Mouse (Mus musculus) liver, embryonic 16.5 days (tissue): ENCODE measurements around the gene Anp32a. TPM values are rescaled to one million over a fixed set of nuclear protein-coding genes. Genes with fewer than 3 reads are reported as not detected.
A peak's percentile ranks its signal among the peaks of the same experiment; 100 is the strongest.

Source experiments
- ATAC-seq: fragments of 200-750 bp; cut with Nextera tagmentation; 2 replicates; pipeline ENCODE4 v1.8.0; 2017; ENCODE audit warnings: low read depth, mild to moderate bottlenecking, moderate number of reproducible peaks, moderate library complexity
- H3K27ac ChIP-seq: fragments of 300-500 bp; sonication (generic); 2 replicates; pipeline ENCODE4 v1.5.1; 2014; ENCODE audit warnings: mild to moderate bottlenecking, low read length
- H3K27me3 ChIP-seq: fragments of 300-500 bp; sonication (generic); 2 replicates; pipeline ENCODE4 v1.6.1; 2014; ENCODE audit warnings: low read depth, low read length, mixed read lengths; ENCODE audit not compliant: control insufficient read depth, insufficient read depth
- H3K36me3 ChIP-seq: fragments of 300-500 bp; sonication (generic); 2 replicates; pipeline ENCODE4 v1.6.1; 2014; ENCODE audit warnings: mild to moderate bottlenecking; ENCODE audit not compliant: control insufficient read depth, insufficient read depth
- H3K4me1 ChIP-seq: fragments of 300-500 bp; sonication (generic); 2 replicates; pipeline ENCODE4 v1.6.1; 2014; ENCODE audit warnings: low read depth, low read length, mixed read lengths; ENCODE audit not compliant: control insufficient read depth
- H3K4me2 ChIP-seq: fragments of 300-500 bp; sonication (generic); 2 replicates; pipeline ENCODE4 v1.6.1; 2014; ENCODE audit warnings: low read depth, low read length, mixed read lengths
- H3K4me3 ChIP-seq: fragments of 300-500 bp; sonication (generic); 2 replicates; pipeline ENCODE4 v1.5.1; 2014; ENCODE audit warnings: low read depth, mild to moderate bottlenecking, low read length
- H3K9ac ChIP-seq: fragments of 300-500 bp; sonication (generic); 2 replicates; pipeline ENCODE4 v1.6.1; 2014; ENCODE audit warnings: low read depth, low read length
- H3K9me3 ChIP-seq: fragments of 300-500 bp; sonication (generic); replicated peaks from 2 replicates; pipeline ENCODE4 v1.6.1; 2016; ENCODE audit warnings: low read length; ENCODE audit not compliant: control insufficient read depth
- WGBS: fragments of 180-500 bp; shearing (Covaris S2); extraction: QIAGEN DNeasy Blood & Tissue Kit; methylation state at CpG from one replicate; pipeline ENCODE4 v1.1.7; 2014; ENCODE audit not compliant: insufficient replicate concordance; 5-methylcytosine and 5-hydroxymethylcytosine counted together
- polyA plus RNA-seq: library from polyadenylated mRNA; unstranded; fragments of >200 nt; fragmentation: Nextera tagmentation; extraction: Ambion mirVana; gene quantifications from 2 replicates; pipeline ENCODE4 v1.2.1, GENCODE M21; 2015

The Anp32a gene
- polyA plus RNA-seq, 1 experiment from 2014 or later: 54.2 TPM

- no peak overlapping the region for H3K9ac ChIP-seq
- no peak for ATAC-seq
- peaks cover 8% of the 10 kb centered on the region for H3K36me3 ChIP-seq
- peaks cover 20% of the 10 kb centered on the region for H3K4me1 ChIP-seq
- H3K4me3 ChIP-seq: no peak overlapping the region
- H3K9me3 ChIP-seq: no peaks in the 10 kb centered on the region
- WGBS: 78% methylated on average over 10 of the region's 10 CpGs
- H3K4me2 ChIP-seq: no peak overlapping the region
- H3K27me3 ChIP-seq: no peaks in the 10 kb centered on the region
- H3K27ac ChIP-seq: no peak overlapping the region
Observed at GRCm38 (mm10) chr9:62382519-62383084, 41.5 kb downstream of the Anp32a start.

- WGBS: 19% methylated on average over 6 of the region's 6 CpGs
- Histone ChIP-seq H3K9me3 (no peaks in the 10 kb centered on the region), H3K4me3 (no peak overlapping the region), H3K36me3 (no peaks in the 10 kb centered on the region), H3K4me1 (peaks cover 17% of the 10 kb centered on the region), H3K9ac (no peak overlapping the region), H3K4me2 (no peak overlapping the region), H3K27me3 (no peaks in the 10 kb centered on the region), H3K27ac (no peak overlapping the region)
- peak; percentile 77 for ATAC-seq
Observed at GRCm38 (mm10) chr9:62385062-62385461, 44.0 kb downstream of the Anp32a start.

- no peak overlapping the region for H3K4me2 ChIP-seq
- no peaks in the 10 kb centered on the region for H3K9me3 ChIP-seq
- ATAC-seq: no peak
- H3K27ac ChIP-seq: no peak overlapping the region
- no peak overlapping the region for H3K9ac ChIP-seq
- H3K36me3 ChIP-seq: no peaks in the 10 kb centered on the region
- H3K27me3 ChIP-seq: no peaks in the 10 kb centered on the region
- H3K4me3 ChIP-seq: no peak overlapping the region
- WGBS: 67% methylated on average over 4 of the region's 4 CpGs
- peaks cover 13% of the 10 kb centered on the region for H3K4me1 ChIP-seq
Observed at GRCm38 (mm10) chr9:62385727-62386518, 44.8 kb downstream of the Anp32a start.

GRCm38 (mm10) chr9:62389735-62390134 lies 48.6 kb downstream of the Anp32a start:
- WGBS: 45% methylated on average over 9 of the region's 9 CpGs
- Histone ChIP-seq H3K4me3 (no peak overlapping the region), H3K4me1 (peaks cover 9% of the 10 kb centered on the region), H3K27me3 (no peaks in the 10 kb centered on the region), H3K27ac (no peak overlapping the region), H3K9me3 (no peaks in the 10 kb centered on the region), H3K9ac (no peak overlapping the region), H3K36me3 (no peaks in the 10 kb centered on the region), H3K4me2 (no peak overlapping the region)
- no peak for ATAC-seq

GRCm38 (mm10) chr9:62393531-62393930 lies 52.4 kb downstream of the Anp32a start:
- ATAC-seq: no peak
- 22% methylated on average over 2 of the region's 2 CpGs for WGBS
- H3K9me3 ChIP-seq: no peaks in the 10 kb centered on the region

GRCm38 (mm10) chr9:62394163-62394562 lies 53.1 kb downstream of the Anp32a start:
- no peak overlapping the region for H3K4me3 ChIP-seq
- 77% methylated on average over 2 of the region's 2 CpGs for WGBS

More at GRCm38 (mm10) chr9:62393531-62393930, 52.4 kb downstream of the Anp32a start:
- no peaks in the 10 kb centered on the region for H3K27me3 ChIP-seq
- no peaks in the 10 kb centered on the region for H3K4me1 ChIP-seq
- H3K4me3 ChIP-seq: no peak overlapping the region
- H3K27ac ChIP-seq: no peak overlapping the region
- no peak overlapping the region for H3K4me2 ChIP-seq
- H3K36me3 ChIP-seq: no peaks in the 10 kb centered on the region
- H3K9ac ChIP-seq: no peak overlapping the region

GRCm38 (mm10) chr9:62400531-62401170 lies 59.6 kb downstream of the Anp32a start:
- Histone ChIP-seq H3K4me2 (no peak overlapping the region), H3K27me3 (no peaks in the 10 kb centered on the region), H3K27ac (no peak overlapping the region), H3K4me1 (no peaks in the 10 kb centered on the region; the same call in 1 of the 2 replicates), H3K36me3 (no peaks in the 10 kb centered on the region), H3K9ac (no peak overlapping the region), H3K9me3 (no peaks in the 10 kb centered on the region), H3K4me3 (no peak overlapping the region)
- no peak for ATAC-seq
- 34% methylated on average over 11 of the region's 11 CpGs for WGBS

More at GRCm38 (mm10) chr9:62394163-62394562, 53.1 kb downstream of the Anp32a start:
- Histone ChIP-seq H3K27me3 (no peaks in the 10 kb centered on the region), H3K9me3 (no peaks in the 10 kb centered on the region), H3K27ac (no peak overlapping the region), H3K36me3 (no peaks in the 10 kb centered on the region), H3K9ac (no peak overlapping the region), H3K4me1 (no peaks in the 10 kb centered on the region), H3K4me2 (no peak overlapping the region)
- ATAC-seq: no peak

- Histone ChIP-seq H3K9me3 (no peaks in the 10 kb centered on the region), H3K27me3 (no peaks in the 10 kb centered on the region), H3K9ac (no peak overlapping the region), H3K36me3 (no peaks in the 10 kb centered on the region), H3K27ac (no peak overlapping the region), H3K4me3 (no peak overlapping the region), H3K4me2 (no peak overlapping the region), H3K4me1 (no peaks in the 10 kb centered on the region; the same call in none of the 2 replicates)
- 71% methylated on average over 1 of the region's 1 CpGs for WGBS
- no peak for ATAC-seq
Observed at GRCm38 (mm10) chr9:62401589-62401988, 60.5 kb downstream of the Anp32a start.
